Mouse (Mus musculus) liver, embryonic 14.5 days (tissue): ENCODE measurements around the gene Prf1.

ENCODE experiments used
- CTCF ChIP-seq: IDR thresholded peaks from 2 replicates; pipeline ENCODE4 v1.5.1; 2016; ENCODE audit warnings: antibody characterized with exemption, low read depth, control low read depth
- EP300 ChIP-seq: IDR thresholded peaks from 2 replicates; pipeline ENCODE4 v1.6.1; 2016; ENCODE audit warnings: antibody characterized with exemption, low read depth

- TF ChIP-seq EP300 (no peak), CTCF (no peak)
Measured at GRCm38 (mm10) chr10:61345179-61345578, 47.5 kb downstream of the Prf1 start.
